Mouse (Mus musculus): ENCODE measurements around the gene Akap6. TPM values are rescaled to one million over a fixed set of nuclear protein-coding genes. Genes with fewer than 3 reads are reported as not detected.

Akap6 gene
- total and polyA plus RNA-seq, 3 experiments: 0.12 to 0.42 (median 0.33) TPM

DNA sequence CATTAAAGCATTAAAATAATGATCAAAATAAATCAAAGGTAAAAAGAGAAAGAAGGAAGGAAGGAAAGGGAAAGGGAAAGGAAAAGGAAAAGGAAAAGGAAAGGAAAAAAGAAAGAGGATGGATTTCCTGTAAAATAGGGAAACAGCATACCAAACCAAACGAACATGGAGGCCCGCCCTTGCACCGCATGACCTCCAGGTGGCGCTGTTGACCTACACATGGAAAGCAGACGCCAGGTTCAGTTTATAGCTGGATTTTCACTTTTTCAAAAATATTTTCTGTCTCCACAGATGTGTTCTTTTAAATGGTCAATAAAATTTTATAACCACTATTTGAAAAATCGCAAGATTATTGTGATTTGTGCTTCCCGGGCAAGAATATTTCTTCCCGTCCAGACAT, 211.6 kb downstream of the Akap6 start:
- Histone ChIP-seq H3K9me3 (replicated peaks; ENCODE audit: low read length) (no peaks in the 10 kb centered on the region), H3K27me3 (replicated peaks) (no peaks in the 10 kb centered on the region), H3K9ac (ENCODE audit: insufficient read depth, low read depth) (no peak overlapping the region), H3K36me3 (replicated peaks in 1 of 2; ENCODE audit: control insufficient read depth in 1 of 2, insufficient read depth in 1 of 2, low read length in 1 of 2) (no peaks in the 10 kb centered on the region), H3K4me2 (ENCODE audit: insufficient read depth, low read depth, poor library complexity, severe bottlenecking) (peak overlapping the region; percentile 78), H3K4me1 (ENCODE audit: control insufficient read depth in 1 of 2, insufficient read depth in 2 of 2) (peaks cover 0 to 5% of the 10 kb centered on the region in 2 experiments; a peak in 1 of 4 replicates), H3K4me3 (replicated peaks in 1 of 3; ENCODE audit: low read depth in 2 of 3, low read length in 2 of 3, poor library complexity in 1 of 3) (peak overlapping the region; percentile 49 to 53 (median 53)), H3K27ac (ENCODE audit: insufficient read depth, low read depth) (no peak overlapping the region), H3K79me2 (replicated peaks; ENCODE audit: control insufficient read depth, extremely low read depth, insufficient read depth, poor library complexity, severe bottlenecking) (no peaks in the 10 kb centered on the region)
- in situ Hi-C loops (cut with MboI; ENCODE audit: low pct_ligation_motif_present, low pct_unique_long_range_greater_than_20kb, low sequenced_read_pairs) (loop anchor here (25.0 kb wide), 3 partner anchors 326 to 1651 kb away; partner anchors contain the start of gene Npas3), dilution Hi-C loops (cut with MboI; ENCODE audit: extremely low pct_ligation_motif_present, extremely low pct_unique_long_range_greater_than_20kb, low sequenced_read_pairs) (no loop called here)
- DNase-seq (ENCODE audit: extremely low read depth): peak; percentile 62
- peak; percentile 89 to 90 for TF ChIP-seq CTCF (conservative IDR thresholded peaks at IDR 0.05 in 1 of 2, IDR thresholded peaks at IDR 0.05 in 1 of 2; ENCODE audit: low read depth in 2 of 2, low read length in 2 of 2)
- peak; percentile 93 for TF ChIP-seq RAD21 (IDR thresholded peaks at IDR 0.05; ENCODE audit: low read depth, low read length)
- peak; percentile 65 for TF ChIP-seq SMC3 (IDR thresholded peaks at IDR 0.05; ENCODE audit: low read depth, low read length)
- TF ChIP-seq UBTF (IDR thresholded peaks at IDR 0.05; ENCODE audit: low read depth, low read length): no peak
- peak; percentile 24; the same call in 1 of the 2 replicates for TF ChIP-seq IRF4 (IDR thresholded peaks at IDR 0.05; ENCODE audit: low read depth, low read length)
- TF ChIP-seq MYC (IDR thresholded peaks at IDR 0.05; ENCODE audit: low read depth, low read length): no peak

DNA sequence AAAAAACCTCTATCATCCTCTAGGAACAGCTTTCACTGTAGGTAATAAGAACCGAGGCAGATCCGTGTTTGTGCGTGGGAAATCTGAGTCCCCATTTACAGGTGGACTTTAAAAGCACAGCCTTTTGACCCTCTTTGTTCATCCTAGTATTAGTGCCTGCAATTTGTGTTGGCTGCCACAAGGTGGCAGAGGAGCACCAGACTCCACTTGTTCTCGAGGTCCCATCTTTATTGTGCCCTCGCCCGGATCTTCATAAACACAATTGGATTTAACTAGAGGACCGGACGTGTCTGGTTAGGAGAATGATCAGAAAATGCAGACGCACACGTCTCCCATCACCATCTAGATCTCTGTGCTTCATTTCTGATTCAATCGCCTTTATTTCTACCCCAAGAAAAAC, 219.8 kb downstream of the Akap6 start:
- peaks cover 0 to 4% of the 10 kb centered on the region in 2 experiments; a peak in 1 of 4 replicates for H3K4me1 ChIP-seq (ENCODE audit: control insufficient read depth in 1 of 2, insufficient read depth in 2 of 2)
- H3K27ac ChIP-seq (ENCODE audit: insufficient read depth, low read depth): no peak overlapping the region
- no peaks in the 10 kb centered on the region for H3K9me3 ChIP-seq (replicated peaks; ENCODE audit: low read length)
- H3K36me3 ChIP-seq (replicated peaks in 1 of 2; ENCODE audit: control insufficient read depth in 1 of 2, insufficient read depth in 1 of 2, low read length in 1 of 2): no peaks in the 10 kb centered on the region
- no peak overlapping the region for H3K4me3 ChIP-seq (replicated peaks in 1 of 3; ENCODE audit: low read depth in 2 of 3, low read length in 2 of 3, poor library complexity in 1 of 3)
- TF ChIP-seq E2F4 (IDR thresholded peaks at IDR 0.05; ENCODE audit: insufficient replicate concordance, low read depth, low read length) (no peak), RAD21 (IDR thresholded peaks at IDR 0.05; ENCODE audit: low read depth, low read length) (peak; percentile 85), SMC3 (IDR thresholded peaks at IDR 0.05; ENCODE audit: low read depth, low read length) (peak; percentile 68), CTCF (conservative IDR thresholded peaks at IDR 0.05 in 1 of 2, IDR thresholded peaks at IDR 0.05 in 1 of 2; ENCODE audit: low read depth in 2 of 2, low read length in 2 of 2) (peak; percentile 79 to 84)
- in situ Hi-C loops (cut with MboI; ENCODE audit: low pct_ligation_motif_present, low pct_unique_long_range_greater_than_20kb, low sequenced_read_pairs) (loop anchor here (25.0 kb wide), 3 partner anchors 318 to 1643 kb away; partner anchors contain the start of gene Npas3), dilution Hi-C loops (cut with MboI; ENCODE audit: extremely low pct_ligation_motif_present, extremely low pct_unique_long_range_greater_than_20kb, low sequenced_read_pairs) (no loop called here)
- H3K79me2 ChIP-seq (replicated peaks; ENCODE audit: control insufficient read depth, extremely low read depth, insufficient read depth, poor library complexity, severe bottlenecking): no peaks in the 10 kb centered on the region
- H3K27me3 ChIP-seq (replicated peaks): no peaks in the 10 kb centered on the region
- H3K4me2 ChIP-seq (ENCODE audit: insufficient read depth, low read depth, poor library complexity, severe bottlenecking): no peak overlapping the region
- peak; percentile 58 for DNase-seq (ENCODE audit: extremely low read depth)
- no peak overlapping the region for H3K9ac ChIP-seq (ENCODE audit: insufficient read depth, low read depth)

DNA sequence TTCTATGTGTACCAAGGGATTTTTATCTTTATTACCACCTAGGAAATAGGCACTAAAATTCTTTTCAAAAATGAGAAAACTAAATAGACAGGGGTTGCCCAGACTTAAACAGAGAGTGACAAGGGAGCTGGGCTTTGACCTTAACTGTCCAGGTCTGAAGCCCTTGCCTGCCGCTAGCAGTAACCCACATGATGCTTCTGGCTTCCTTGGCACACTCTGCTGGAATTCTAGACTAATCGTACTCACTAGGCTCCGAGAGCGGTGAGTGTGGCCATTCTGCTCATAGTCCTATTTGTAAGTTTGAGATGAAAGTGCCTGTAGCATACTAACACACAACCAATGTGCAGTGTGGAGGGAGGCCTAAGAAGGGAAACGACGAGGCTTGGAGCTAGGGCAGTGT, 223.3 kb downstream of the Akap6 start:
- Histone ChIP-seq H3K27me3 (replicated peaks) (no peaks in the 10 kb centered on the region), H3K4me2 (ENCODE audit: insufficient read depth, low read depth, poor library complexity, severe bottlenecking) (no peak overlapping the region), H3K79me2 (replicated peaks; ENCODE audit: control insufficient read depth, extremely low read depth, insufficient read depth, poor library complexity, severe bottlenecking) (no peaks in the 10 kb centered on the region), H3K4me3 (replicated peaks in 1 of 3; ENCODE audit: low read depth in 2 of 3, low read length in 2 of 3, poor library complexity in 1 of 3) (no peak overlapping the region), H3K9ac (ENCODE audit: insufficient read depth, low read depth) (no peak overlapping the region), H3K36me3 (replicated peaks in 1 of 2; ENCODE audit: control insufficient read depth in 1 of 2, insufficient read depth in 1 of 2, low read length in 1 of 2) (no peaks in the 10 kb centered on the region), H3K27ac (ENCODE audit: insufficient read depth, low read depth) (no peak overlapping the region), H3K9me3 (replicated peaks; ENCODE audit: low read length) (no peaks in the 10 kb centered on the region), H3K4me1 (ENCODE audit: control insufficient read depth in 1 of 2, insufficient read depth in 2 of 2) (peaks cover 0 to 4% of the 10 kb centered on the region in 2 experiments; a peak in 1 of 4 replicates)
- TF ChIP-seq JUND (conservative IDR thresholded peaks at IDR 0.05; ENCODE audit: low read depth, low read length) (no peak), TCF12 (IDR thresholded peaks at IDR 0.05; ENCODE audit: low read depth, low read length) (no peak), MEF2A (IDR thresholded peaks at IDR 0.05; ENCODE audit: borderline replicate concordance, low read depth, low read length) (no peak)
- no peak for DNase-seq (ENCODE audit: extremely low read depth)
- dilution Hi-C loops (cut with MboI; ENCODE audit: extremely low pct_ligation_motif_present, extremely low pct_unique_long_range_greater_than_20kb, low sequenced_read_pairs) (no loop called here), in situ Hi-C loops (cut with MboI; ENCODE audit: low pct_ligation_motif_present, low pct_unique_long_range_greater_than_20kb, low sequenced_read_pairs) (loop anchor here (25.0 kb wide), 3 partner anchors 315 to 1640 kb away; partner anchors contain the start of gene Npas3)
